Mouse (Mus musculus) kidney, embryonic 14.5 days (tissue): ENCODE measurements at regions not wholly inside any gene's neighbourhood (a gene's known extent, or its start where the extent isn't known, plus 50 kb on each side); places are given as distances from the start of the nearest gene placed in this dataset.

Experiments used
- ATAC-seq: fragments of 200-750 bp; cut with Nextera tagmentation; 2 replicates; pipeline ENCODE4 v1.8.0; 2017; ENCODE audit warnings: moderate number of reproducible peaks, mild to moderate bottlenecking, moderate TSS enrichment, moderate library complexity; ENCODE audit not compliant: low FRiP score, low TSS enrichment
- H3K27ac ChIP-seq: fragments of 300-500 bp; sonication (generic); 2 replicates; pipeline ENCODE4 v1.5.1; 2014; ENCODE audit warnings: low read depth, mild to moderate bottlenecking, low read length, moderate library complexity, mixed read lengths
- H3K27me3 ChIP-seq: fragments of 300-500 bp; sonication (generic); 2 replicates; pipeline ENCODE4 v1.6.1; 2014; ENCODE audit warnings: mild to moderate bottlenecking, low read length; ENCODE audit not compliant: control insufficient read depth, insufficient read depth
- H3K36me3 ChIP-seq: fragments of 300-500 bp; sonication (generic); 2 replicates; pipeline ENCODE4 v1.6.1; 2014; ENCODE audit warnings: low read length, mixed read lengths; ENCODE audit not compliant: control insufficient read depth, insufficient read depth
- H3K4me1 ChIP-seq: fragments of 300-500 bp; sonication (generic); 2 replicates; pipeline ENCODE4 v1.6.1; 2014; ENCODE audit warnings: low read length, mixed read lengths; ENCODE audit not compliant: control insufficient read depth, insufficient read depth
- H3K4me2 ChIP-seq: fragments of 300-500 bp; sonication (generic); replicated peaks from 2 replicates; pipeline ENCODE4 v1.6.1; 2014; ENCODE audit warnings: low read depth, mild to moderate bottlenecking, low read length
- H3K4me3 ChIP-seq: fragments of 300-500 bp; sonication (generic); 2 replicates; pipeline ENCODE4 v1.5.1; 2014; ENCODE audit warnings: mild to moderate bottlenecking, low read length
- H3K9ac ChIP-seq: fragments of 300-500 bp; sonication (generic); 2 replicates; pipeline ENCODE4 v1.6.1; 2014; ENCODE audit warnings: low read depth, mild to moderate bottlenecking, low read length, moderate library complexity
- H3K9me3 ChIP-seq: fragments of 300-500 bp; sonication (generic); 2 replicates; pipeline ENCODE4 v1.6.1; 2016; ENCODE audit warnings: low read length; ENCODE audit not compliant: control insufficient read depth
- WGBS: fragments of 180-500 bp; shearing (Covaris S2); extraction: QIAGEN DNeasy Blood & Tissue Kit; methylation state at CpG from one replicate; pipeline ENCODE4 v1.1.7; 2014; 5-methylcytosine and 5-hydroxymethylcytosine counted together

GRCm38 (mm10) chr7:94798101-94798500 lies 1372.9 kb upstream of the Tenm4 start:
- Histone ChIP-seq H3K4me3 (no peak overlapping the region), H3K36me3 (no peaks in the 10 kb centered on the region), H3K9ac (no peak overlapping the region), H3K27me3 (no peaks in the 10 kb centered on the region), H3K4me1 (no peaks in the 10 kb centered on the region), H3K27ac (no peak overlapping the region), H3K4me2 (no peak overlapping the region), H3K9me3 (no peaks in the 10 kb centered on the region)
- no peak for ATAC-seq
- 64% methylated on average over 9 of the region's 9 CpGs for WGBS

- no peak overlapping the region for H3K9ac ChIP-seq
- no peaks in the 10 kb centered on the region for H3K9me3 ChIP-seq
- no peaks in the 10 kb centered on the region for H3K27me3 ChIP-seq
- H3K4me1 ChIP-seq, result no peaks in the 10 kb centered on the region
- no peak for ATAC-seq
- H3K4me3 ChIP-seq, result no peak overlapping the region
- no peak overlapping the region for H3K4me2 ChIP-seq
- WGBS, result 90% methylated on average over 4 of the region's 4 CpGs
- no peaks in the 10 kb centered on the region for H3K36me3 ChIP-seq
- H3K27ac ChIP-seq, result no peak overlapping the region
Measured at GRCm38 (mm10) chr7:94841197-94841596, 1329.8 kb upstream of the Tenm4 start.

GRCm38 (mm10) chr7:94851360-94851759 lies 1319.7 kb upstream of the Tenm4 start:
- ATAC-seq, result no peak
- Histone ChIP-seq H3K9me3 (no peaks in the 10 kb centered on the region), H3K36me3 (no peaks in the 10 kb centered on the region), H3K4me3 (no peak overlapping the region), H3K4me2 (no peak overlapping the region), H3K27me3 (no peaks in the 10 kb centered on the region), H3K4me1 (no peaks in the 10 kb centered on the region), H3K9ac (no peak overlapping the region), H3K27ac (no peak overlapping the region)
- 91% methylated on average over 13 of the region's 13 CpGs for WGBS

- WGBS, result 90% methylated on average over 2 of the region's 2 CpGs
- H3K27ac ChIP-seq, result no peak overlapping the region
- no peak overlapping the region for H3K9ac ChIP-seq
- no peak overlapping the region for H3K4me2 ChIP-seq
- no peaks in the 10 kb centered on the region for H3K4me1 ChIP-seq
- H3K4me3 ChIP-seq, result no peak overlapping the region
- no peaks in the 10 kb centered on the region for H3K27me3 ChIP-seq
- H3K36me3 ChIP-seq, result no peaks in the 10 kb centered on the region
- ATAC-seq, result no peak
- H3K9me3 ChIP-seq, result no peaks in the 10 kb centered on the region
Measured at GRCm38 (mm10) chr7:94856636-94857035, 1314.4 kb upstream of the Tenm4 start.

GRCm38 (mm10) chr7:94890711-94891430 lies 1280.2 kb upstream of the Tenm4 start:
- ATAC-seq, result no peak
- Histone ChIP-seq H3K4me3 (no peak overlapping the region), H3K4me2 (no peak overlapping the region), H3K4me1 (no peaks in the 10 kb centered on the region), H3K36me3 (no peaks in the 10 kb centered on the region), H3K27ac (no peak overlapping the region), H3K27me3 (no peaks in the 10 kb centered on the region), H3K9ac (no peak overlapping the region), H3K9me3 (no peaks in the 10 kb centered on the region)
- 68% methylated on average over 2 of the region's 2 CpGs for WGBS

GRCm38 (mm10) chr7:94898088-94898487 lies 1273.0 kb upstream of the Tenm4 start:
- H3K36me3 ChIP-seq, result no peaks in the 10 kb centered on the region
- no peak overlapping the region for H3K4me2 ChIP-seq
- no peak for ATAC-seq
- no peaks in the 10 kb centered on the region for H3K27me3 ChIP-seq
- no peaks in the 10 kb centered on the region for H3K4me1 ChIP-seq
- H3K27ac ChIP-seq, result no peak overlapping the region
- no peaks in the 10 kb centered on the region for H3K9me3 ChIP-seq
- H3K9ac ChIP-seq, result no peak overlapping the region
- no peak overlapping the region for H3K4me3 ChIP-seq
- 69% methylated on average over 3 of the region's 3 CpGs for WGBS

- Histone ChIP-seq H3K4me1 (no peaks in the 10 kb centered on the region), H3K4me3 (no peak overlapping the region), H3K36me3 (no peaks in the 10 kb centered on the region), H3K9me3 (no peaks in the 10 kb centered on the region), H3K27me3 (no peaks in the 10 kb centered on the region), H3K9ac (no peak overlapping the region), H3K27ac (no peak overlapping the region), H3K4me2 (no peak overlapping the region)
- WGBS, result 80% methylated on average over 3 of the region's 3 CpGs
- no peak for ATAC-seq
Measured at GRCm38 (mm10) chr7:94926547-94927123, 1244.4 kb upstream of the Tenm4 start.

GRCm38 (mm10) chr7:94963758-94964299 lies 1207.2 kb upstream of the Tenm4 start:
- Histone ChIP-seq H3K9me3 (no peaks in the 10 kb centered on the region), H3K27me3 (no peaks in the 10 kb centered on the region), H3K4me1 (no peaks in the 10 kb centered on the region), H3K27ac (no peak overlapping the region), H3K4me2 (no peak overlapping the region), H3K9ac (no peak overlapping the region), H3K36me3 (no peaks in the 10 kb centered on the region), H3K4me3 (no peak overlapping the region)
- no peak for ATAC-seq
- 78% methylated on average over 2 of the region's 2 CpGs for WGBS

- Histone ChIP-seq H3K36me3 (no peaks in the 10 kb centered on the region), H3K27ac (no peak overlapping the region), H3K9me3 (no peaks in the 10 kb centered on the region), H3K4me1 (no peaks in the 10 kb centered on the region), H3K4me2 (no peak overlapping the region), H3K27me3 (no peaks in the 10 kb centered on the region), H3K9ac (no peak overlapping the region), H3K4me3 (no peak overlapping the region)
- no peak for ATAC-seq
Measured at GRCm38 (mm10) chr7:94967601-94968000, 1203.4 kb upstream of the Tenm4 start.
